Mouse (Mus musculus) embryonic stem cell, embryonic (primary cell): ENCODE measurements around the gene Ppig.

ENCODE experiments used
- CTCF ChIA-PET, 4 experiments: fragments of 300-600 bp in 2 of 4; fragments of 350-600 bp in 2 of 4; sonication (Branson Sonifier 250); formaldehyde crosslinking; loops; one replicate each; lab custom pipeline; 2022; ENCODE audit warnings: inconsistent platforms in 2 of 4; lab: Charles Lee
- POLR2A ChIA-PET, 4 experiments: fragments of 300-600 bp in 2 of 4; fragments of 350-600 bp in 2 of 4; sonication (Branson Sonifier 250); formaldehyde crosslinking; loops; one replicate each; lab custom pipeline; 2022; ENCODE audit warnings: antibody characterized with exemption in 4 of 4, inconsistent platforms in 1 of 4; lab: Charles Lee

The Ppig gene

DNA sequence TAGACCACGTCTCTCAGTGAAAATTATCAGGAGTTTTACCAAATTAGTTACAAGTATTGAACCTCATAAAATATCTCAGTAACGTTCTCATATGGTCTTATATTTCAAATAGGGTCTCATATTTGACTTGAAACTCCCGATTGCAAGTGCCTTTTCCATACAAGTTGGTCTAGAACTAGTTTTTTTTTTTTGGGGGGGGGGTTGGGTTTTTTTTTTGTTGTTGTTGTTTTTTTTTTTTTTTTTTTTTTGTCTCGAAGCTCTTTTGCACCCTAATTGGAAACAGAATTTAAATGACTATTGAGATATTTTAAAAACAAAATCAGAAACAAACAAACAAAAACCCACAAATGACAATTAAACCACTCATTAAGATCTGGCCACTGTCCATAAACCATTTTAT lies 68.4 kb downstream of the Ppig start:
- ChIA-PET CTCF (interaction anchor here (0.5 to 3.6 kb wide), 30 partner anchors 10 to 606 kb away, joined by 3 to 42 read pairs (median 5); partner anchors contain the start of genes Klhl23 (in 2 of the 4) and Mettl5 (in 1 of the 4)), POLR2A (interaction anchor here in 3 of 4 experiments (0.6 to 2.8 kb wide), 24 partner anchors 9 to 198 kb away, joined by 3 to 20 read pairs (median 4); partner anchors contain the start of genes Klhl23 (in 2 of the 3), Ppig (in 2 of the 3), Bbs5 (in 1 of the 3) and Fastkd1 (in 1 of the 3))

DNA sequence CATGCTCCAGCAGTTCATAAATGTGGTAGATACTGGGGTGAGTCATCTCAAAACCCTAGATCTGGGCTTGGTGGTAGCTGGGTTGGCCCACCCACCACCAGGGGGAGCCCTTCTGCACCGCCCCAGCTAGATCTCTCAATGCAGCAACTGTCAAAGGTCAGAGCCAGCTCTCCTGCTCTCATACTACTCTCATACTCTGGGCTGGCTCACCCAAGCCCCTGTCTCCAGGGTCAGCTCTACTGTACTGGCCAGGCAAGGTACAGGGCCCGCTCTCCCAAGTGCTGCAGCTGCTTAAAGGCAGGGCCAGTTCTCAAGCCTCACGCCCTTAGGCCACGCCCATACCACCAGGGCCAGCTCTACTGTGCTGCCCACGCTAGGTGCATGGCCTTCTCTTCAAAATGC lies 80.6 kb downstream of the Ppig start:
- CTCF ChIA-PET, result interaction anchor here (0.5 to 3.0 kb wide), 54 partner anchors 8 to 1492 kb away, joined by 3 to 42 read pairs (median 4); partner anchors contain the start of genes Ccdc173 (in 4 of the 4), Phospho2 (in 4 of the 4), Bbs5 (in 1 of the 4) and Fastkd1 (in 1 of the 4)
- POLR2A ChIA-PET, result interaction anchor here (0.6 to 3.4 kb wide), 21 partner anchors 10 to 452 kb away, joined by 3 to 21 read pairs (median 4); partner anchors contain the start of genes Ccdc173 (in 2 of the 4), Phospho2 (in 2 of the 4), Ppig (in 2 of the 4) and Fastkd1 (in 1 of the 4)
